Mouse (Mus musculus) midbrain, embryonic 15.5 days (tissue): ENCODE measurements at regions not wholly inside any gene's neighbourhood (a gene's known extent, or its start where the extent isn't known, plus 50 kb on each side); places are given as distances from the start of the nearest gene placed in this dataset.

ENCODE experiments used
- ATAC-seq: fragments of 200-750 bp; cut with Nextera tagmentation; replicated peaks from 2 replicates; pipeline ENCODE4 v1.8.0; 2017; ENCODE audit warnings: moderate TSS enrichment
- H3K27ac ChIP-seq: fragments of 300-500 bp; sonication (generic); 2 replicates; pipeline ENCODE4 v1.5.1; 2015; ENCODE audit warnings: mild to moderate bottlenecking, inconsistent platforms
- H3K27me3 ChIP-seq: fragments of 300-500 bp; sonication (generic); replicated peaks from 2 replicates; pipeline ENCODE4 v1.6.1; 2015; ENCODE audit warnings: inconsistent platforms
- H3K36me3 ChIP-seq: fragments of 300-500 bp; sonication (generic); replicated peaks from 2 replicates; pipeline ENCODE4 v1.6.1; 2015; ENCODE audit warnings: inconsistent platforms
- H3K4me1 ChIP-seq: fragments of 300-500 bp; sonication (generic); 2 replicates; pipeline ENCODE4 v1.6.1; 2015; ENCODE audit warnings: inconsistent platforms
- H3K4me2 ChIP-seq: fragments of 300-500 bp; sonication (generic); 2 replicates; pipeline ENCODE4 v1.6.1; 2015; ENCODE audit warnings: inconsistent platforms, mild to moderate bottlenecking, moderate library complexity
- H3K4me3 ChIP-seq: fragments of 300-500 bp; sonication (generic); 2 replicates; pipeline ENCODE4 v1.5.1; 2015; ENCODE audit warnings: mild to moderate bottlenecking, inconsistent platforms
- H3K9ac ChIP-seq: fragments of 300-500 bp; sonication (generic); 2 replicates; pipeline ENCODE4 v1.6.1; 2015; ENCODE audit warnings: mild to moderate bottlenecking, inconsistent platforms
- H3K9me3 ChIP-seq: fragments of 300-500 bp; sonication (generic); 2 replicates; pipeline ENCODE4 v1.6.1; 2016; ENCODE audit warnings: inconsistent platforms
- WGBS: fragments of 180-500 bp; shearing (Covaris S2); methylation state at CpG from one replicate; pipeline ENCODE4 v1.1.7; 2015; ENCODE audit warnings: mixed read lengths; 5-methylcytosine and 5-hydroxymethylcytosine counted together

DNA sequence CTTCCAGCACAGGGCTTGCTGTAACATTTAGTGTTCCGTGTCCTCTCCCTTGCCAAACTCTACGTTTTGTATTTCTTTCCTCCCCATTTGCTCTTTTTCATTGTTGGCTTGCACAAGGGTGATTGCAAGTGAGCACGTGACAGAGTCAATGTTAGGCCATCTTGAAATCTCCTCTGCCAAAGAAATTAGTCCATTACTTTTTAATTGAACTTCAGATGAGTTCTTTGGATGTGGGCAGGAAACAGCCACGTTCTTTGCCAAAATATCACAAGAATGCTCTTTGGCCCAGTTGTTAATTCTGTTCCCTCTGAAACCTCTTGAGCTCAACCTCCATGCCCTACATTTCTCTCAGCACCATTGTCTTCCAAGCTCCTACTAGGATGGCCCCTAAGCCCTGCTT is 253.2 kb upstream of the Msx2 start:
- 87% methylated on average over 4 of the region's 4 CpGs for WGBS
- no peak overlapping the region for H3K4me2 ChIP-seq
- H3K9me3 ChIP-seq = no peaks in the 10 kb centered on the region
- no peak overlapping the region for H3K4me3 ChIP-seq
- H3K9ac ChIP-seq = no peak overlapping the region
- H3K36me3 ChIP-seq = no peaks in the 10 kb centered on the region
- ATAC-seq = no peak
- no peak overlapping the region for H3K27ac ChIP-seq
- H3K27me3 ChIP-seq = no peaks in the 10 kb centered on the region
- 0 out of 2 replicates have a peak, but pooled peaks cover 3% of the 10 kb centered on the region for H3K4me1 ChIP-seq

DNA sequence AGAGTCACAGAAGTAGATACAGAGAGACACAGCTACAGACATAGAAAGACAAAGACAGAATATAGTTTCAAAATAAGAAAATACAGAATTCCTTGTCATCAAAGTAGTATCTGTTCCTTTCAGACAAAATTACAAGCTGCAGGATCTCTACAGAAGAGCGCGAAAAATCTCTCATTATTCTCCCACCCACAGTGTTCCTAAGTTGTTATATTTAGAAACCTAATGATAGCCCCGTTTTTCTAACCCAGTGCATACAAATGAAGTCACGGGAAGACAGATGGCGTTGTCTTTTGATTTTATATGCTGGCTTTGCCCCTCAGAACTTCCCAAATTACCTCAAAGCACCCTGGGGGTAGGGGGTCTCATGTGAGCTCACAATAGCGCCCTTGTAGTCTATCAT is 250.0 kb upstream of the Msx2 start:
- WGBS = 46% methylated on average over 6 of the region's 6 CpGs
- H3K4me2 ChIP-seq = no peak overlapping the region
- ATAC-seq = no peak
- H3K27ac ChIP-seq = no peak overlapping the region
- H3K9me3 ChIP-seq = no peaks in the 10 kb centered on the region
- H3K4me3 ChIP-seq = no peak overlapping the region
- H3K36me3 ChIP-seq = no peaks in the 10 kb centered on the region
- 0 out of 2 replicates have a peak, but pooled peaks cover 3% of the 10 kb centered on the region for H3K4me1 ChIP-seq
- H3K9ac ChIP-seq = no peak overlapping the region
- no peaks in the 10 kb centered on the region for H3K27me3 ChIP-seq

- Histone ChIP-seq H3K27ac (no peak overlapping the region), H3K9me3 (no peaks in the 10 kb centered on the region), H3K4me1 (0 out of 2 replicates have a peak, but pooled peaks cover 3% of the 10 kb centered on the region), H3K4me2 (no peak overlapping the region), H3K36me3 (no peaks in the 10 kb centered on the region), H3K9ac (no peak overlapping the region), H3K4me3 (no peak overlapping the region), H3K27me3 (no peaks in the 10 kb centered on the region)
- no peak for ATAC-seq
- 72% methylated on average over 9 of the region's 9 CpGs for WGBS
Observed at GRCm38 (mm10) chr13:53721038-53721463, 248.2 kb upstream of the Msx2 start.

GRCm38 (mm10) chr13:53717582-53717981 is 244.7 kb upstream of the Msx2 start:
- 86% methylated on average over 4 of the region's 4 CpGs for WGBS
- no peaks in the 10 kb centered on the region for H3K9me3 ChIP-seq
- H3K9ac ChIP-seq = no peak overlapping the region
- no peak overlapping the region for H3K27ac ChIP-seq
- H3K27me3 ChIP-seq = no peaks in the 10 kb centered on the region
- H3K4me3 ChIP-seq = no peak overlapping the region
- ATAC-seq = no peak
- H3K4me1 ChIP-seq = 0 out of 2 replicates have a peak, but pooled peaks cover 3% of the 10 kb centered on the region
- H3K4me2 ChIP-seq = no peak overlapping the region
- no peaks in the 10 kb centered on the region for H3K36me3 ChIP-seq

DNA sequence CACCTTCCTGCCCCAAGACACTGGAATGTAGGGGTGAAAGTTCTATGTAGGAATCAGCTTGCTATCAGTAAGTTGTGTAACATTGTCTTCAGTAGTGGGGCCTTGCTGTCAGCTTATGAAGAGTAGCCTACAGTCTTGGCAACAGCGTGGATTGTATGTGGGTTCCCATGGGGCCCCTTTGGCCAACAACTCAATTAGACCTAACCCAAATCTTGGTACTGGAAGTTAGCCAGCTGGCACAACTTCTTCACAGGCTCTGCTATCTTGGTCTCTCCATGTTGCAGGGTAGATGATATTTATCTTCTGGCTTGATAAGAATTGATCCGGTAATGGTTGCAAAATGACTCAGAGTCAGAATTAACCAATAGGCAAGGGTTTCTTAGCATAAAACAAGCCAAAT is 244.2 kb upstream of the Msx2 start:
- Histone ChIP-seq H3K4me2 (no peak overlapping the region), H3K4me1 (0 out of 2 replicates have a peak, but pooled peaks cover 3% of the 10 kb centered on the region), H3K9ac (no peak overlapping the region), H3K4me3 (no peak overlapping the region), H3K9me3 (no peaks in the 10 kb centered on the region), H3K27me3 (no peaks in the 10 kb centered on the region), H3K27ac (no peak overlapping the region), H3K36me3 (no peaks in the 10 kb centered on the region)
- ATAC-seq = no peak
- WGBS = 83% methylated on average over 2 of the region's 2 CpGs

GRCm38 (mm10) chr13:53709062-53709461 is 236.2 kb upstream of the Msx2 start:
- no peak for ATAC-seq

DNA sequence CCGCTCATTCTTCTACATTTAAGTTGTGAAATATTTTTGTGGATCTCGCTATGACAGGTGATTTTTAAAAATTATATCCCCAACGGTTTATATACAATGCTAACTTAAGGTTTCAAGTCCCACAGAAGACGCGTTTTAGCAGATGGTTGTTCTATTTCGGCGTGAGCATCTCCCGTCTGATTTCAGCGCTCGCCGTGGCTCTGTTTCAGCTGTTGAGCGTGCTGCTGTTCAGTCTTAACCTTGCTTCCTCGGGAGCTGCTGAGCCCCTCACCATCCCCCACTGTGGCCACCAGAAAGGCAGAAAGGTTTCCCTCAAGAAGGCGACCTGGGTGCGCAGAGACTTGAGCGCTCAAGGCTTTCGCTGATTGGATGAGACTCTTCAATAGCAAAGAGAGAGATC is 234.7 kb upstream of the Msx2 start:
- WGBS = 80% methylated on average over 17 of the region's 17 CpGs

More at GRCm38 (mm10) chr13:53709062-53709461, 236.2 kb upstream of the Msx2 start:
- no peak overlapping the region for H3K9ac ChIP-seq
- H3K4me1 ChIP-seq = no peaks in the 10 kb centered on the region
- H3K36me3 ChIP-seq = no peaks in the 10 kb centered on the region
- 55% methylated on average over 10 of the region's 10 CpGs for WGBS
- no peak overlapping the region for H3K27ac ChIP-seq
- H3K9me3 ChIP-seq = no peaks in the 10 kb centered on the region
- no peaks in the 10 kb centered on the region for H3K27me3 ChIP-seq
- H3K4me2 ChIP-seq = no peak overlapping the region
- H3K4me3 ChIP-seq = no peak overlapping the region

DNA sequence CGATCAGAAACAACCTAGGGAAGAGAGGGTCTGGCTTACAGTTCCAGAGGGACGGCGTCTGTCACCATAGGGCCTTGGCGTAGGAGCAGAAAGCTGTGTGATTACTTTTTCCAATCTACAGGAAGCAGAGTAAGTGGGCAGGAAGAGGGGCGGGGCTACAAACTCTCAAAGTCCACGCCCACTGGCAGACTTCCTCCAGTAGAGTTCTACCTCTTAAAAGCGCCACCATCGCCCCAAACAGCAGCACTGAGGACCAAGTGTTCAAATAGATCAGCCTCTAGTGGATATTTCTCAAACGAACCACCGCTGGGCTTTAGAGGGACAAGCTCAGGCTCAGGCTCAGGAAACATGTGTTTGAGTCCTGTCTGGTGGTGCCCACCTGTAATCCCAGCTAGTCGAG is 231.2 kb upstream of the Msx2 start:
- Histone ChIP-seq H3K27me3 (no peaks in the 10 kb centered on the region), H3K4me1 (no peaks in the 10 kb centered on the region), H3K36me3 (no peaks in the 10 kb centered on the region), H3K9ac (no peak overlapping the region), H3K9me3 (no peaks in the 10 kb centered on the region), H3K27ac (no peak overlapping the region), H3K4me2 (no peak overlapping the region), H3K4me3 (no peak overlapping the region)
- 91% methylated on average over 11 of the region's 11 CpGs for WGBS
- no peak for ATAC-seq

More for the DNA sequence above, 234.7 kb upstream of the Msx2 start:
- Histone ChIP-seq H3K4me3 (no peak overlapping the region), H3K4me2 (no peak overlapping the region), H3K9me3 (no peaks in the 10 kb centered on the region), H3K27me3 (no peaks in the 10 kb centered on the region), H3K4me1 (no peaks in the 10 kb centered on the region), H3K9ac (no peak overlapping the region), H3K27ac (no peak overlapping the region), H3K36me3 (no peaks in the 10 kb centered on the region)
- no peak for ATAC-seq

DNA sequence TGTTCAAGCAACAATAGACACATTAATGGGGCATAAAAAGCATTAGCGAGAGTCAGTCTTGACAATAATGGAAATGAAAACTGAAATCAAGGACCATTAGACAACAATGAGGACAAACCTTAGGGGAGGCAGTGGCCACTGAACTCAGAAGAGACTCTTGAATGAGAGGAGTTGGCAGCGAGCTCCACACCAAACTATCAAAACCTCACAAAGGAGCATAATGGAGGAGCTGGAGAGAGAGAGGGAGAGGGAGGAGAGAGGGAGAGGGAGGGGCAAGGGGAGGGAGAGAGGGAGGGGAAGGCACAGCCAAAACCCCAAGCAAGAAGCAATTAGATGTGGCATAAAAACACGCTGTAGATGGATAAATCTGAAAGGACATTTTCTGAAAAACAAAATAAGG is 227.4 kb upstream of the Msx2 start:
- Histone ChIP-seq H3K27ac (no peak overlapping the region), H3K27me3 (peaks cover 3% of the 10 kb centered on the region; the same call in 1 of the 2 replicates), H3K4me3 (no peak overlapping the region), H3K4me2 (no peak overlapping the region), H3K9me3 (no peaks in the 10 kb centered on the region), H3K4me1 (no peaks in the 10 kb centered on the region), H3K36me3 (no peaks in the 10 kb centered on the region), H3K9ac (no peak overlapping the region)
- WGBS = 44% methylated on average over 3 of the region's 3 CpGs
- ATAC-seq = no peak

DNA sequence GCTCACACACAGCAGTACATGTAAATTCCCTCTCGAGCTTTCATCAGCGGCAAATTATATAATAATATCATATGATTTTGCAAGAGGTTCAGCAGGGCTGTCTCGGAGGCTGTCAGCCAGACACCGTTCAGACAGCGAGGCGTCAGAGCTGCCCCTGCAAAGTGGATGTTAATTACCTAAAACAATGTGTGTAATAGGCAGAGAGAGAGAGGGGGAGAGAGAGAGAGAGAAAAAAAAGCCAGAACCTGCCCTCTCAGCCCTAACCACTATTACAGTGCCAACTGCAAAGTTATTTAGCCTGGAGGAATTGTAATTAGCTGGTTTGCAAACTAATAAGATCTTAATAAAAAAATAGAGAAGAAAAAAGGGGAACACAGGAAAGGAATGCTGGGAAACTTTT is 225.1 kb upstream of the Msx2 start:
- Histone ChIP-seq H3K9ac (no peak overlapping the region), H3K4me3 (no peak overlapping the region), H3K4me2 (peak overlapping the region; percentile 11; the same call in 1 of the 2 replicates), H3K27me3 (peaks cover 3% of the 10 kb centered on the region; the same call in 1 of the 2 replicates), H3K9me3 (no peaks in the 10 kb centered on the region), H3K4me1 (no peaks in the 10 kb centered on the region), H3K27ac (no peak overlapping the region), H3K36me3 (no peaks in the 10 kb centered on the region)
- WGBS = 48% methylated on average over 6 of the region's 6 CpGs
- no peak for ATAC-seq

GRCm38 (mm10) chr13:53695385-53695784 is 222.5 kb upstream of the Msx2 start:
- no peak overlapping the region for H3K27ac ChIP-seq
- H3K4me1 ChIP-seq = no peaks in the 10 kb centered on the region
- no peaks in the 10 kb centered on the region for H3K9me3 ChIP-seq
- peaks cover 3% of the 10 kb centered on the region; the same call in 1 of the 2 replicates for H3K27me3 ChIP-seq
- 64% methylated on average over 3 of the region's 3 CpGs for WGBS
- no peak overlapping the region for H3K4me3 ChIP-seq
- no peak for ATAC-seq
- H3K4me2 ChIP-seq = no peak overlapping the region
- H3K9ac ChIP-seq = no peak overlapping the region
- H3K36me3 ChIP-seq = no peaks in the 10 kb centered on the region

- peak overlapping the region; percentile 12; the same call in 1 of the 2 replicates for H3K4me3 ChIP-seq
- H3K27ac ChIP-seq = no peak overlapping the region
- ATAC-seq = no peak
- H3K27me3 ChIP-seq = peaks cover 16% of the 10 kb centered on the region; the same call in 1 of the 2 replicates
- H3K36me3 ChIP-seq = no peaks in the 10 kb centered on the region
- 0 out of 2 replicates have a peak, but pooled peaks cover 7% of the 10 kb centered on the region for H3K4me1 ChIP-seq
- no peak overlapping the region for H3K9ac ChIP-seq
- H3K9me3 ChIP-seq = no peaks in the 10 kb centered on the region
- no peak overlapping the region for H3K4me2 ChIP-seq
- WGBS = 52% methylated on average over 8 of the region's 8 CpGs
Observed at GRCm38 (mm10) chr13:53688934-53689333, 216.1 kb upstream of the Msx2 start.

DNA sequence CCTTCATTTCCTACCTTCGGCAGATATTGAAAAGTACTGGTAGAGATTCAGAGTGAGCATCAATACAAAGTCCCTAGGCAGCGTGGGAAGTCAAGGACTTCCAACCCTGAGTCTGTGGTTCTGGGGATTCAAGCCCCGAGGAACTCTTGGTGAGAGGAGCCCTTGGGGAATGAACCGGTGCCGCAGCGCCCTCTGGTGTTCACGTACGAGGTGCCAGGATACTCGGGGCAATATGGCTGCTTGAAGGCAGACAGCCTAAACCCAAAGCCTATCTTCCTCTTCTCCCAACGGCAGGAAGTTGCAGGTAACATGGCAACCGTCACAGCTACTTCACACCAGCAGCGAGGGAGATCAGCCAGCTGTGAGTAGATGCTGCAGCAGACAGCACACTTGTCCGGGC is 215.6 kb upstream of the Msx2 start:
- ATAC-seq = 0 out of 2 replicates have a peak, but pooled peaks have one; percentile 37
- Histone ChIP-seq H3K27me3 (peaks cover 16% of the 10 kb centered on the region), H3K4me1 (0 out of 2 replicates have a peak, but pooled peaks cover 7% of the 10 kb centered on the region), H3K4me3 (peak overlapping the region; percentile 12; the same call in 1 of the 2 replicates), H3K9ac (no peak overlapping the region), H3K9me3 (no peaks in the 10 kb centered on the region), H3K27ac (no peak overlapping the region), H3K36me3 (no peaks in the 10 kb centered on the region), H3K4me2 (no peak overlapping the region)
- WGBS = 8% methylated on average over 13 of the region's 13 CpGs
